Mouse (Mus musculus): ENCODE measurements at regions not wholly inside any gene's neighbourhood (a gene's known extent, or its start where the extent isn't known, plus 50 kb on each side); places are given as distances from the start of the nearest gene placed in this dataset.

DNA sequence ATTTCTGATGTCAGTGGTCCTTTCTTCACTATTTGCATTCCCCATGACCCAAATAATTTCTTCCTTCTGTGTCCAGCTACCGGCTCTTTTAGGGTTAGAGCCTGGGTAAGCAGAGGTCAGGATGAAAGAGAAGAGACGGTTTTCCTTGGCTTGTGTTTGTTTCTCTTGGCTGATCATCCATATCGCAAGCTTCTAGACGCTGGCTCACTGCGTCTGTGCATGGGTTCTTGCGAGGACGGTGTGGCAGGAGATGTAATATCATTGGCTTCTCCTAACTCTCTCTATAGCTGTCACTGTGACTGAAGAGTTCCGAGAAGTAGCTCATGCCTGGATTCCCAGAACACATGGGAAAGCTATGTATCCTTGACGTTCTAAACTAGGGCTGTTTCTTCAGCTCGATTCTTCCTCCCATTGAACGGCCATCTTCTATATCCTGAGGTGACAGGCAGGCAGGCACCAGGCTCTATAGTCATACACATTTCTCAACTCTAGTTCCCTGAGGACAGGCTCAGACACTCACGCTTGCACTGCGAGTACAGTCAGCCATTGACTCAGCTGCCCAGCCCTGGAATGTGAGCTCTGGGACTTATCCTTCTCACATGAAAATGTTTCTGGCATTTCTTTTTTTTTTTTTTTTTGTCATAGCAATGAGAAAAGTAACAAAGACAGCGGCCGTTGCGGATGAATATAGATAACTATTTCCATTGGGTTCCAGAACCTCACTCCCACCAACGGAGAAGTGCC is 85.0 kb downstream of the Bach1 start:
- DNase-seq (ENCODE audit: low spot score in 2 of 2), result no peak

GRCm38 (mm10) chr16:87784405-87784994 is 85.8 kb downstream of the Bach1 start:
- DNase-seq (ENCODE audit: low spot score in 2 of 2), result no peak

GRCm38 (mm10) chr16:87789539-87789938 is 90.8 kb downstream of the Bach1 start:
- DNase-seq (ENCODE audit: low spot score in 2 of 2), result no peak

DNA sequence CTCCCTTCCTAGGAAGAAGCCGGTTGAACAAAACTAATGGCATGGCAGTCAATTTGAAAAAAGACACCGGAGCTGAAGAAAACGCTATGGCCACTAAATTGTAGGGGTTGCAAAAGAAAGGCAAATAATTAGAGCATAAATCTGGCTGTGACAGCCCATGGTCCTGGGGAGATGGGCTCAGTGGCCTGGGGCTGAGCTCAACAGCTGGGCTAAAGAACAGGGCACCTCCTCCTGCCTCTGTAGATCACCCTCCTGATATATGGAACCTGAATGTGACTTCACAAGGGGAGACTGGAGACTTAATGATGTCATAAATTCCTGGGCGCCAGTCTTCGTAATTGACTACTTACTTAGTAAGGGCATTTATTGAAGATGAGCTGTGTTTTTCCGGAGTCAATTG is 91.2 kb downstream of the Bach1 start:
- no peak for DNase-seq (ENCODE audit: low spot score in 2 of 2)

DNA sequence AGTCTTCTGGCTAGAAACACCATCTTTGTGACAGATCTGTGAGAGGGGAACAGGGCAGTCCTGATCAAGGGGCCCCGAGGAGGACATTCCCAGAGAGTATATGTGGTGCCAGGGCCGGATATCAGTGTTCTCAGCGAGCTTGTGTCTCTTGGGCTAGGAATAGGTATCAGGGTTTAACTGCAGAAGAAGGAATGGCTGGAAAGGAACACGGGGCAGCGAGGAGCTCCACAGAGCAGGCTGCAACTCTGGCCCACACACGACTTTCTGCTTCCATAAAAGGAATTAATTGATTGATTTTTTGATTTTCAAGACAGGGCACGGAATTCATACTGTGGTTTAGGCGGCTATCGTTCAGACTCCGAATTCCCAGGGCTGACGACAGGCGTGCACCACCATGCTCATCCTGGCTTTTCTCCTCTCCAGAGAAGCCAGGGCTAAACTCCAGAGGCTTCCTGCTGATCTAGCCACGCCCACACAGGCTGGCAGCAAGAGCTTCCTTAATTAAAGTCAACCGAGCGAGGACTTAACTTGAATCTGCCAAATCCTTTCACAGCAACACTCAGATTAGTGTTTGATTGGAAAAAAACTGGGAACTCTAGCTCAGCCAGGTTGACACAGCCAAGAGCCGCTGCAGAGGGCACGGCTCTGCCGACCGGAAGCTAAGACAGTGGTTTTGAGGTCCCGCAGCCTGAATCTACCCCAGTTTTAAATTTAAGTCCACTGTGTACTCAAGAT is 97.9 kb downstream of the Bach1 start:
- peak; percentile 8 to 24 for DNase-seq (ENCODE audit: low spot score in 2 of 2)

DNA sequence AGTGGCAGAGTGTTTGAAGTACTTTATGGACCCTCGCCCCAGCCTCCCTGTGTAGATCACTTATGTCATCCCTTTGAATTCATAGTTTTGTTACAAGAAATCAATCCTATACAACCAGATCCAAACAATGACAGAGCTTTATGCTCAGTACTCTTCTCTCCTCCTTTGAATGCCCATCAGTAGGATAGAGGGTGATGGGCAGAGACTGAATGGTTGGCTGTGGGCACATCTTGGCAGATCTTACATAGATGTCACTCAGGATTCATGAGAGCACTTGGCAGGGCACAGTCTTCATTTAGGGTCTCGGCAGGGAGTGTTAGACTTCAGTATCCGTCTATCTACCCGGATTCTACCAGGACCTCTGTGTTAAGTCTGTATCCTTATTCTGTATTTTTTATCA is 103.6 kb downstream of the Bach1 start:
- DNase-seq (ENCODE audit: low spot score in 2 of 2), result no peak

DNA sequence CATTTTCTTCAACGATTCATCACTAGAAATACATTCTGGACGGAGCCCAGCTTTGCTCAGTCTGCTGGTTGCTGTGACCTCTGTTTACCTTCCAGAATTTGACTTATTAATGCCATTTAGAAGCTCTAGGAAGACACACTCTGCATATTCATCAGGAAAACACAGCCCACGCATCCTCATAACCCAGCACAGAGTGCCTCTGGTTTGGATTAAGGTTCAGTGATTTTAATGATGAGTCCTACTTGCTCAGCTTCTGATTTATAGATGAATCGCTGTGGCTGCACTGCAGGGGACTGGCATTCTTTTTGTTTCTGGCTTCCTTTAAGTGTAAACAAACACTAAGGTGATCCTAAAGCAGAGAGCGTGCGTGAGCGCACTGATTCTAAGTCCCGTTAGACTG is 118.8 kb downstream of the Bach1 start:
- no peak for DNase-seq (ENCODE audit: low spot score in 2 of 2)

- no peak for DNase-seq (ENCODE audit: low spot score in 2 of 2)
Observed at GRCm38 (mm10) chr16:87834296-87834695, 135.6 kb downstream of the Bach1 start.

GRCm38 (mm10) chr16:87840949-87841546 is 142.3 kb downstream of the Bach1 start:
- DNase-seq (ENCODE audit: low spot score in 2 of 2), result peak; percentile 67 to 71

Data from adrenal gland, adult 18-20 months (tissue).